Mouse (Mus musculus) forelimb bud, embryonic 11.5 days (tissue): ENCODE results near the gene Zmiz2.
"Not testable (repeated sequence)": the region's sequence is repeated elsewhere in the genome, so short reads cannot be mapped to it uniquely, and the experiment has no call there.

Experiments used
- DNase-seq: peaks from one replicate; pipeline ENCODE4 v3.0.0-alpha.2; 2012; ENCODE audit warnings: low read depth, low spot score

The Zmiz2 gene

DNA sequence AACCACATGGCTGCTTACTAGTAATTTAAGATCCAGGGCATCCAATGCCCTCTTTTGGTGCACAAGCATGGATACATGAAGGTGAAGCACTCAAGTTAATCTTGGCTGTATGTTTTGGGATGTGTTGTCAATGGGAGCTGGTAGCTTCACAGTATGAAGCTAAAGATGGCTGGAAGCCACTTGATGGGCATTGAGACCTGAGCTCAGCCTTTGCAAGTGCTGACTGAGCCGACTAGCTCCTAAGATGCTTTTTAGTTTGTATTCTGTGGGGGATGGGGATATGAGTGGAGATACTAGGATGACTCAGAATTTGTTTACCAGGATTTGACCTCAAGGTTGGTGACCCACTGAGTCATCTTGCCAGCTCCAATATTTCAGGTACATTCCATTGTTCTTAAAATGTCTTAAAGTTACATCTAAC is 31.4 kb downstream of the Zmiz2 start:
- DNase-seq: no peak

DNA sequence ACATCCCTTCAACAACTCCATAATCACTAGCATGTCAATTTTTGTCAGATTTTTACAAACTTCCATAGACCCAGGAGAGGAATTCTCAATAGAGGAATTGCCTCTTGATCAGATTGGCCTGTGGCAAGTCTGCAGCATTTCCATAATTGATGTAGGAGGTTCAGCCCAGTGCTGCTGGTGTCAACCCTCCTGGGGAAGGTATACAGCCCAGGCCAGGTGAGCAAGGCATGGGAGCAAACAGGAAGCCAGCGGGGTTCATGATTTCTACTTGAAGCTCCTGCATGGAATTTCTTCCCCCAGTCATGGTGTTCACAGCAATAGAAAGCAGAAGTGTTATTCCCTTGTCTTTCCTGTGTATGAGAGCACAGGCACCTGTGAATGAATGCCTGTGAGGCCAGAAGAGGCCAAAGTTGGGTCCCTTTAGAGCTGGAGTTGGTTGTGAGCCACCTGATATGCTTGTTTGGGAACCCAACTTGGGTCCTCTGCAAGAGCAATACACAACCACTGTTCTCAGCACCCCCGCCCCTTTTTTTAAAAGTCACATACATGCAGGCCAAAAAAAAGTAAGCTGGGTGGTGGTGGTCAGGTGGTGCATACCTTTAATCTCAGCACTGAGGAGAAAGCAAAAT is 32.0 kb downstream of the Zmiz2 start:
- no peak for DNase-seq

DNA sequence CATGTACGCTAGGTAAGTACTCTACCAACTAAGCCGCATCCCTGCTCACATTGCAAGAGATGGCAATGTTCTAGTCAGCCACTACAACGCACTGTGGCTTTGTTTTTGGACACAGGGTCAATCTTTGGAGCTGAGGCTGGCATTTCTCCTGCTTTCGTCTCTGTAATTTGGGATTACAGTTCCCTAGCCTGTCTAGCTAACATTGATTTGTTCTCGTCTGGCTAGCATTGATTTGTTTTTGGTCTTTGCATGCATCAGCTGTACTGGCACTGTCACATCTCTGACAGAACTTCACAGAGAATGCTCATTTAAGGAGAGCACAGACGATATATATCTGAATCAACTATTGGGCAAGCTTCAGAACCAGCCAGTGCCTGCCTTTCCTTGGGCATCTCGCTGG is 41.3 kb downstream of the Zmiz2 start:
- no peak for DNase-seq

DNA sequence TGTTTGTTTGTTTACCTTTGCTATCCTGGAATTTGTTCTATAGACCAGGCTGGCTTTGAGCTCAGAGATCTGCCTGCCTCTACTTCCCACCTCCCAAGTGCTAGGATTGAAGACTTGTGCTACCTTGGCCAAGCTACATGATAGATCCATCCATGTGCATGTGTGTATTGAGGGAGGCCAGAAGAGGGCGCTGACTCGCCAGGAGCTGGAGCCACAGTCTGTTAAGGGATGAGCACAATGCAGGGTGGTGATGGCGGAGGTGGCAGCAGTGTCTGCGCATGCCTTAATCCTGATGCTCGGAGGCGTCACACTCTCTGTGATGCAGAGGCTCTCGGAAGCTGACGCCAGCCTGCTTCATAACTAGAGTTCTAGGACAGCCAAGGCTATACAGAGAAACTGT is 47.6 kb downstream of the Zmiz2 start:
- no peak for DNase-seq

DNA sequence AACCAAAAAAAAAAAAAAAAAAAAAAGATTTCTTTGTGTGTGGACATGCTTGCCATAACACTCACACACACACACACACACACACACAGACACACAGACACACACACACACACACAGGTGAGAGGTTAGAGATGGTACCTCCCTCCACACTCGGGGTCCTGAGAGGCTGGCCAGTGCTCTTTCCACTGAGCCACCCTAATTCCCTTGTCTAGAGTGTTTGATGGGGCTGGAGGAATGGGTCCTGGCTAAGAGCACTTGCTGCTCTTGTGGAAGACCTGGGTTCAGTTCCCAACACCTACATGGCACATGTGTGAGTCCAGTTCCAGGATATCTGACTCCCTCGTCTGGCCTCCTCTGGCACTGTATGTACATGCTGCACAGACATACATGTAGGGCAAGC is 48.8 kb downstream of the Zmiz2 start:
- DNase-seq: no peak

DNA sequence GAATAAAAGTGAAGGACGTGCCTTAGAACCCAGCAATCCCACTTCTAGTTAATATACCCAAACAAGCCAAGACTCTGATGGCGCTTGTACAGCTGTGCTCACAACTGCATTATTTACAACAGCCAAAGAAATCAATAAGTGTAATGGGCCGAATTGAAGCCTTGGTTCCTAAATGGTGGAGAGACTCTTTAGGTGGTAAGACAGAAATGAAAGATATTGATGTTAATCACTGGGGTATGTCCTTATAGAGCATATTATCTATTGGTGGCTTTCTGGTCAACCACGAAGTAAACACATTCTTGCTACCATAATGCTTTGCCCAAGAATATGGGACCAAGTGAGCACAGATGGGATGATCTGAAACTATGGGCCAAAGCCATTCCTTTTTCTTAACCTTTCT is 51.3 kb downstream of the Zmiz2 start:
- DNase-seq: no peak

DNA sequence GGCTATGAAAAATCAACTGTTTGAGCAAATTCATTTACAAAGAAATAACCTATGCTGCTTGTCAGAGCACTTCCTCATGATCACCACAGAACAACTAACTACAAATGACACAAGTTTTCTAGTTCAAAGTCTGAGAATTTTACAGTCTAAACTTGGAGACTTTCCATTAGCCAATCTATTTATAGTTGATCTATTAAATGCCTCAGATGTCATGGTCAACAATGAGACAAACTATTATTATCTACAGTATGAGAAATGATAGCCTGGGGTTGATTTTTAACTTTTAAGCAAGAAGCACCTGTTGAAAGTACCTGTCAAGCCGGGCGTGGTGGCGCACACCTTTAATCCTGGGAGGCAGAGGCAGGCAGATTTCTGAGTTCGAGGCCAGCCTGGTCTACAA is 53.7 kb downstream of the Zmiz2 start:
- DNase-seq: no peak

DNA sequence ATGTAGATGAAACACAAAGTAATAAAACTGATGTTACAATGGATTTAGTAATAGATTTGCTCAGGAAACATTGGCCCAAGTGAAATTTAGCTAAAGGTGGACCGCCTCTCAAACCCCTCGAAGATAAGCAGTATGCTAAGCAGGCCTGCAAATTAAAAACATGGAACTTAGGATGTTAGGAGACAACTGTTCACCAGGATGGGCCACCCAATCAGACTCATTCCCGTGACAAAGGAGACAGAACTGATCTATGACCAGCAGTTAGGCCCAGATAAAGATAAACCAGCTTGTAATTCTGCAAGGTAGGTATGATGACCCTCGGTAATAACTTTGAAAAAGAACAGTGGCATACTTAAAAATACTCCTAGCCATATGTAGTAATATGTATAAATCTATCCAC is 54.2 kb downstream of the Zmiz2 start:
- no peak for DNase-seq

DNA sequence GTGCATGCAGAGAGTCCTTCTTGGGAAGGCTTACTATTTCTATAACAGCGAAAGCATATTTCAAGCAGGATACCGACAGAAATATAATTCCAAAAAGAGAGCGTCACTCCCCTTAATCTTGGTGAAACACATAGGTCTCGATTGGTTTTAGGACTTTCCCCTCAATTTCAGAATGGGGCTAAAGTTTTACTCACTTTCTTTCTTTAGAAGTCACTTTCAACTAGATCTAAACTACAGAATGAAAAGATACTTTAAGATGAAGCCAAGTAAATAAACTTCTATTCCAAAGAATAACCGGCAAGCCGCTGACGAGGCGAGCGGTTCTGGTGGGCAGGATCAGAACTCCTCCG is 54.8 kb downstream of the Zmiz2 start:
- no peak for DNase-seq

DNA sequence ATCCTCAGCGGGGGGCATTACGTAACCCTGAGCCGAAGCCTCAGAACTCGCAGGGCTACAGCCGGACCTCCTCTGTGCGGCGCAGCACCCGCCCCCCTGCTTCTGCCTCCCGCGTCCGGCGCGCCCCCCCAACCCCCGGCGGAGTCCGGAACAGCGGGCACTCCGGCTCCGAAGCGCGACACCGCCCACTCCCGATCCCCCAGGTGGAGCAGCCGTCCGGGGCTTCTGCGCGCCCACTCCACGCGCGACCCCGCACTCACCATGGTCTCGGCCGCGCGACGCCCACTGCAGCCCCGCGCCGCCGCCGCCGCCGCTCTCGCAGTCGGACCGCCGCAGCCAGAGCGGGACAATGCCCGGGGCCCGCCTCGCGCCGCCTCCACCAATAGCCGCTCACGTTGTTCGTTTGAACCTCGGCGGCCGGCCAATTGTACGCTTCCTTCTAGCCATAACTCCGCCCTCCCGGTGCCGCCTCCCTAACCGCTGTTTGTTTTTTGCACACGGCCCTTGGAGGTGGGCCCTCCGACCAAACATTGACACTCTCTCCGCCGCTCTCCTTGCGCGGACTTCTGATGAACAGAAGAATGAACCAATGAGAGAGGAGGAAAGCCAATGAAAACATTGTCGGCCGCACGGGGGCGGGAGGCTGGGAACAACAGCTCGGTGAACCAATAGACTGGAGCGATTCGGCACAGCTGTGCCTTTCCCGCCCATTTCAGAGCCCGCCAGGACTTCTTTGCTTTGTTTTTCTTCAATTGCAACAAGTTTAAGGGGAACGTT is 55.4 kb downstream of the Zmiz2 start, which contains the start of gene H2afv:
Gene H2afv (minus strand): TSS at position 367 of the 777 bp plus-strand sequence.
- DNase-seq: peak; percentile 99

DNA sequence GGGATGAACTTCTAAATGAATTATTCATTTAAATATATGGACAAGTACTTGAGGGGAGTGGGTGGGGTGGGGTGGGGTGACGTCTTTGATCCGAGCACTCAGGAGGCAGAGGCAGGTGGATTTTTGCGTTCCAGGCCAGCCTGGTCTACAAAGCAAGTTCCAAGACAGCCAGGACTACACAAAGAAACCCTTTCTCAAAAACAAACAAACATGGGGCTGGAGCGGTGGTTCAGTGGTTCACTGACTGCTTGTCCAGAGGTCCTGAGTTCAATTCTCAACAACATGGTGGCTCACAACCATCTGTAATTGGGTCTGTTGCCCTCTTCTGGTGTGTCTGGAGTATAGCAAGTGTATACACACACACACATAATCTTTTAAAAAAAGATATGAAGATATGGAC is 56.6 kb downstream of the Zmiz2 start:
- DNase-seq: no peak

DNA sequence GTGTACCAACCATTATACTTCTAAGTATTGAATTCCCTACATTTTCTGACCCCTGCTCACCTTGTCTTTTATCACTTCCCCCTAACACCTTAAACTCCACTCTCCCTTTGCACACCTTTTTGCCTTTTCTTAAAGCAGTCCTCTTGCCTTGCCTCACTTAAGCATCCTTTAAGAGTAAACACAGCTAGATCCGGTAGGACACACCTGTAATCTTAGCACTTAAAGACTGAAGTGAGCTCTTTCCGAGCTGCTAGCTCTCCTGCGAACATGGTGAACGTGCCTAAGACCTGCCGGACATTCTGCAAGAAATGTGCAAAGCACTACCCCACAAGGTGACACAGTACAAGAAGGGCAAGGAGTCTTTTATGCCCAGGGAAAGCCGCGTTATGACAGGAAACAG is 57.1 kb downstream of the Zmiz2 start:
- DNase-seq: no peak

DNA sequence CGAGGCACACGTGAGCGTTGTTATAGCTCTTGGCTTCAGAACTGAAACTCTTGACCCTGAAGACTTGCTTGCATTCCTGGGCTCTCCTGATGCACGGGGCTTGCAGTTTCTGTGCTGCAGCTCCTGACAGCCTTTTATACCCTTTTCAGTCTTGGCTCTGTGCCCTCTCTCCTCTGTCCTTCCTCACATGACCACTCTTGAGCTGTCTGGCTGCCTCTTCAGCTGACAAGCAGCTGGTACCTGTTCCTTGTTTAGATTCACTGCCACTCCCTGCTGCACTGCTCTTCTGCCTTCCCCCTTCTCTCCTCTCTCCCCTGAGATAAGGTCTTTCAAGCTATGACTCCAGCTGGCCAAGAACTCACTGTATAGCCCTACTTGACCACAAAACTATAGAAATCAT is 58.6 kb downstream of the Zmiz2 start:
- no peak for DNase-seq

DNA sequence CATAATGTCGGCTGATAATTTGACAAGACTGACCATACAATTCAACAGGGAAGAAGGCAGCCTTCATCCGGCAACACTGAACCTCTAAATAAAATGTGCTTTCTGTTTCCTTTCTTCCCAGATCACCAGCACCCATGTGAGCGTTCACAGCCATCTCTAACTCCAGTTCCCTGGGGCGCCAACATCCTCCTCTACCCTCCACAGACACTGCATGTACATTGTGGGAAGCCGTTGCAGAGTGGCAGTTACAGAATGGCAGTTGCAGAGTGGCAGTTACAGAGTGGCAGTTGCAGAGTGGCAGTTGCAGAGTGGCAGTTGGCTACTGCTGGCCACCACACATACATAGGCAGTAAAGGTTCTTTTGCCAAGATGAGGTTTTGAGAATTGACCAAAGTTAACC is 59.3 kb downstream of the Zmiz2 start:
- DNase-seq: not testable (repeated sequence)
